16 mouse cellular contexts compared by ENCODE assay signal in genomic region chr10:31441491-31441890, GRCm38 (mm10). TPM values are rescaled to one million over a fixed set of nuclear protein-coding genes. Genes with fewer than 3 reads are reported as not detected.
"Had no signal": no experiment of that assay in that cellular context is flagged by ENCODE, and none has a peak within 500 bp of the region (broad histone marks: within the 10 kb centered on the region; RNA-seq: fewer than 3 reads in every experiment).

No protein-coding gene starts in this region.

- H3K4me3 ChIP-seq: midbrain, embryonic 10.5 days; midbrain, embryonic 13.5 days; midbrain, embryonic 15.5 days; myocyte; neural tube, embryonic 13.5 days; neural tube, embryonic 15.5 days had no signal

- DNase-seq: lung, adult 18-20 months; lung, embryonic 14.5 days; lung, postnatal 10 days; lung, postnatal 4 days; right cerebral cortex, postnatal 14 days; thymus, adult 18-20 months; thymus, postnatal 14 days; thymus, postnatal 36 days had no signal

- H3K27ac ChIP-seq: midbrain, embryonic 10.5 days; midbrain, embryonic 13.5 days; midbrain, embryonic 15.5 days; neural tube, embryonic 13.5 days; neural tube, embryonic 15.5 days had no signal

- H3K27me3 ChIP-seq: midbrain, embryonic 15.5 days; neural tube, embryonic 13.5 days; neural tube, embryonic 15.5 days had no signal

- H3K9me3 ChIP-seq: midbrain, embryonic 10.5 days; midbrain, embryonic 13.5 days; midbrain, embryonic 15.5 days; neural tube, embryonic 13.5 days; neural tube, embryonic 15.5 days had no signal

- H3K36me3 ChIP-seq: midbrain, embryonic 10.5 days; midbrain, embryonic 13.5 days; midbrain, embryonic 15.5 days; neural tube, embryonic 13.5 days; neural tube, embryonic 15.5 days had no signal

RNA-seq across cellular contexts. Expression of gene Tpd52l1, which starts 4.3 kb away (rescaled TPM):
- total RNA-seq: megakaryocyte, adult 5-6 weeks; megakaryocyte-erythroid progenitor cell, adult 5-6 weeks had no signal
